Mouse (Mus musculus) limb, embryonic 12.5 days (tissue): ENCODE measurements around the gene Acaca. TPM values are rescaled to one million over a fixed set of nuclear protein-coding genes. Genes with fewer than 3 reads are reported as not detected.

Experiments used
- ATAC-seq: fragments of 200-750 bp; cut with Nextera tagmentation; 2 replicates; pipeline ENCODE4 v1.8.0; 2017; ENCODE audit warnings: low read depth, moderate TSS enrichment; ENCODE audit not compliant: insufficient number of reproducible peaks, insufficient read depth, low FRiP score, low TSS enrichment
- H3K27ac ChIP-seq: fragments of 300-500 bp; sonication (generic); 2 replicates; pipeline ENCODE4 v1.5.1; 2016; ENCODE audit warnings: mild to moderate bottlenecking, moderate library complexity
- H3K27me3 ChIP-seq: fragments of 300-500 bp; sonication (generic); 2 replicates; pipeline ENCODE4 v1.6.1; 2016; ENCODE audit warnings: mild to moderate bottlenecking, moderate library complexity
- H3K36me3 ChIP-seq: fragments of 300-500 bp; sonication (generic); 2 replicates; pipeline ENCODE4 v1.6.1; 2016; ENCODE audit warnings: mild to moderate bottlenecking, moderate library complexity
- H3K4me1 ChIP-seq: fragments of 300-500 bp; sonication (generic); replicated peaks from 2 replicates; pipeline ENCODE4 v1.6.1; 2016
- H3K4me2 ChIP-seq: fragments of 300-500 bp; sonication (generic); 2 replicates; pipeline ENCODE4 v1.6.1; 2016; ENCODE audit warnings: mild to moderate bottlenecking, moderate library complexity
- H3K4me3 ChIP-seq: fragments of 300-500 bp; sonication (generic); replicated peaks from 2 replicates; pipeline ENCODE4 v1.5.1; 2016; ENCODE audit warnings: mild to moderate bottlenecking
- H3K9ac ChIP-seq: fragments of 300-500 bp; sonication (generic); replicated peaks from 2 replicates; pipeline ENCODE4 v1.6.1; 2016; ENCODE audit warnings: mild to moderate bottlenecking, moderate library complexity
- H3K9me3 ChIP-seq: fragments of 300-500 bp; sonication (generic); 2 replicates; pipeline ENCODE4 v1.6.1; 2016; ENCODE audit warnings: mild to moderate bottlenecking, moderate library complexity
- WGBS: fragments of 180-500 bp; shearing (Covaris S2); methylation state at CpG from one replicate; pipeline ENCODE4 v1.1.7; 2016; 5-methylcytosine and 5-hydroxymethylcytosine counted together
- polyA plus RNA-seq: library from polyadenylated mRNA; unstranded; fragments of >200 nt; fragmentation: Nextera tagmentation; extraction: Ambion mirVana; gene quantifications from 2 replicates; pipeline ENCODE4 v1.2.1, GENCODE M21; 2016

Gene Acaca
- polyA plus RNA-seq, 1 experiment from 2014 or later, result 26.2 TPM

- Histone ChIP-seq H3K27ac (no peak overlapping the region), H3K4me2 (no peak overlapping the region), H3K4me3 (no peak overlapping the region), H3K4me1 (no peaks in the 10 kb centered on the region), H3K27me3 (no peaks in the 10 kb centered on the region), H3K36me3 (no peaks in the 10 kb centered on the region), H3K9ac (no peak overlapping the region), H3K9me3 (no peaks in the 10 kb centered on the region)
- no peak for ATAC-seq
- 64% methylated on average over 2 of the region's 2 CpGs for WGBS
Measured at GRCm38 (mm10) chr11:84150884-84151283, 21.4 kb downstream of the Acaca start.

- Histone ChIP-seq H3K4me1 (no peaks in the 10 kb centered on the region), H3K9ac (no peak overlapping the region), H3K4me3 (no peak overlapping the region), H3K27ac (no peak overlapping the region), H3K4me2 (no peak overlapping the region), H3K36me3 (no peaks in the 10 kb centered on the region), H3K9me3 (no peaks in the 10 kb centered on the region), H3K27me3 (no peaks in the 10 kb centered on the region)
- no peak for ATAC-seq
- 88% methylated on average over 4 of the region's 4 CpGs for WGBS
Measured at GRCm38 (mm10) chr11:84156535-84157262, 27.2 kb downstream of the Acaca start.

- no peak for ATAC-seq
- Histone ChIP-seq H3K4me3 (no peak overlapping the region), H3K36me3 (no peaks in the 10 kb centered on the region), H3K4me2 (no peak overlapping the region), H3K27me3 (no peaks in the 10 kb centered on the region), H3K9ac (no peak overlapping the region), H3K9me3 (no peaks in the 10 kb centered on the region), H3K4me1 (no peaks in the 10 kb centered on the region), H3K27ac (no peak overlapping the region)
- 85% methylated on average over 6 of the region's 6 CpGs for WGBS
Measured at GRCm38 (mm10) chr11:84164123-84164522, 34.7 kb downstream of the Acaca start.

GRCm38 (mm10) chr11:84164561-84164960, 35.1 kb downstream of the Acaca start:
- H3K4me1 ChIP-seq, result no peaks in the 10 kb centered on the region
- H3K9me3 ChIP-seq, result no peaks in the 10 kb centered on the region
- no peaks in the 10 kb centered on the region for H3K27me3 ChIP-seq
- H3K4me2 ChIP-seq, result no peak overlapping the region
- H3K36me3 ChIP-seq, result no peaks in the 10 kb centered on the region
- 59% methylated on average over 4 of the region's 4 CpGs for WGBS
- no peak overlapping the region for H3K9ac ChIP-seq
- ATAC-seq, result no peak
- H3K4me3 ChIP-seq, result no peak overlapping the region
- no peak overlapping the region for H3K27ac ChIP-seq

GRCm38 (mm10) chr11:84167046-84167526, 37.6 kb downstream of the Acaca start, which contains the start of gene Gm11437:
Gm11437 (minus strand) TSS chr11:84167476.
- 81% methylated on average over 5 of the region's 5 CpGs for WGBS
- Histone ChIP-seq H3K9me3 (no peaks in the 10 kb centered on the region), H3K4me3 (no peak within 1 kb of the TSS), H3K9ac (no peak within 1 kb of the TSS), H3K4me2 (no peak within 1 kb of the TSS), H3K27ac (no peak within 1 kb of the TSS), H3K27me3 (no peaks in the 10 kb centered on the region), H3K4me1 (no peaks in the 10 kb centered on the region), H3K36me3 (no peaks in the 10 kb centered on the region)
- no peak for ATAC-seq

- no peak for ATAC-seq
- no peak overlapping the region for H3K4me3 ChIP-seq
- H3K27ac ChIP-seq, result no peak overlapping the region
- H3K4me1 ChIP-seq, result no peaks in the 10 kb centered on the region
- H3K4me2 ChIP-seq, result no peak overlapping the region
- whole genome bisulfite sequencing, result 32% methylated on average over 7 of the region's 7 CpGs
- H3K27me3 ChIP-seq, result no peaks in the 10 kb centered on the region
- no peak overlapping the region for H3K9ac ChIP-seq
- H3K36me3 ChIP-seq, result no peaks in the 10 kb centered on the region
- no peaks in the 10 kb centered on the region for H3K9me3 ChIP-seq
Measured at GRCm38 (mm10) chr11:84168701-84169288, 39.3 kb downstream of the Acaca start.

GRCm38 (mm10) chr11:84172539-84173435, 43.3 kb downstream of the Acaca start:
- no peak for ATAC-seq
- Histone ChIP-seq H3K27me3 (no peaks in the 10 kb centered on the region), H3K4me1 (no peaks in the 10 kb centered on the region), H3K4me3 (no peak overlapping the region), H3K36me3 (no peaks in the 10 kb centered on the region), H3K9ac (no peak overlapping the region), H3K9me3 (no peaks in the 10 kb centered on the region), H3K27ac (no peak overlapping the region), H3K4me2 (no peak overlapping the region)
- WGBS, result 74% methylated on average over 11 of the region's 11 CpGs

- no peak for ATAC-seq
- no peaks in the 10 kb centered on the region for H3K9me3 ChIP-seq
- H3K27me3 ChIP-seq, result no peaks in the 10 kb centered on the region
- peaks cover 18% of the 10 kb centered on the region for H3K4me1 ChIP-seq
- H3K36me3 ChIP-seq, result no peaks in the 10 kb centered on the region
- H3K4me2 ChIP-seq, result peak overlapping the region; percentile 70
- 47% methylated on average over 4 of the region's 4 CpGs for WGBS
- H3K4me3 ChIP-seq, result peak overlapping the region; percentile 72
- no peak overlapping the region for H3K9ac ChIP-seq
- no peak overlapping the region for H3K27ac ChIP-seq
Measured at GRCm38 (mm10) chr11:84178571-84178970, 49.1 kb downstream of the Acaca start.

- Histone ChIP-seq H3K4me1 (peaks cover 18% of the 10 kb centered on the region), H3K4me2 (peak overlapping the region; percentile 70), H3K27me3 (no peaks in the 10 kb centered on the region), H3K9me3 (no peaks in the 10 kb centered on the region), H3K36me3 (no peaks in the 10 kb centered on the region), H3K27ac (peak overlapping the region; percentile 93), H3K9ac (peak overlapping the region; percentile 72), H3K4me3 (peak overlapping the region; percentile 72)
- ATAC-seq, result peak; percentile 98
- WGBS, result under 1% methylated on average over 59 of the region's 85 CpGs
Measured at GRCm38 (mm10) chr11:84179226-84179953, 49.9 kb downstream of the Acaca start.

- peaks cover 18% of the 10 kb centered on the region for H3K4me1 ChIP-seq
- under 1% methylated on average over 44 of the region's 44 CpGs for WGBS
- ATAC-seq, result peak; percentile 54
Measured at GRCm38 (mm10) chr11:84179954-84180598, 50.6 kb downstream of the Acaca start.

More at GRCm38 (mm10) chr11:84179954-84180598, 50.6 kb downstream of the Acaca start:
- H3K36me3 ChIP-seq, result no peaks in the 10 kb centered on the region
- peak overlapping the region; percentile 72 for H3K4me3 ChIP-seq
- no peaks in the 10 kb centered on the region for H3K27me3 ChIP-seq
- peak overlapping the region; percentile 72 for H3K9ac ChIP-seq
- peak overlapping the region; percentile 70 for H3K4me2 ChIP-seq
- H3K27ac ChIP-seq, result peak overlapping the region; percentile 93
- H3K9me3 ChIP-seq, result no peaks in the 10 kb centered on the region
